Mouse (Mus musculus): ENCODE data around the gene Usp20.

GRCm38 (mm10) chr2:31060787-31061730 lies 79.0 kb downstream of the Usp20 start:
- TF ChIP-seq CTCF (IDR thresholded peaks at IDR 0.05; ENCODE audit: insufficient read depth, low read length) (no peak), POLR2A (IDR thresholded peaks at IDR 0.05; ENCODE audit: borderline replicate concordance, extremely low read depth, low read depth, low read length) (no peak)
